Mouse (Mus musculus) liver, postnatal 0 days (tissue): ENCODE data around the gene Gm21976. TPM values are rescaled to one million over a fixed set of nuclear protein-coding genes. Genes with fewer than 3 reads are reported as not detected.

Source experiments
- ATAC-seq: fragments of 200-750 bp; cut with Nextera tagmentation; 2 replicates; pipeline ENCODE4 v1.8.0; 2017; ENCODE audit warnings: mild to moderate bottlenecking, moderate library complexity
- DNase-seq: peaks from one replicate; pipeline ENCODE4 v3.0.0-alpha.2; 2016
- H3K27ac ChIP-seq: fragments of 300-500 bp; sonication (generic); 2 replicates; pipeline ENCODE4 v1.5.1; 2014; ENCODE audit warnings: antibody characterized with exemption, moderate library complexity, mild to moderate bottlenecking, low read depth
- H3K27me3 ChIP-seq: fragments of 300-500 bp; sonication (generic); 2 replicates; pipeline ENCODE4 v1.6.1; 2014; ENCODE audit warnings: low read length, control low read depth, mixed read lengths; ENCODE audit not compliant: insufficient read depth
- H3K36me3 ChIP-seq: fragments of 300-500 bp; sonication (generic); replicated peaks from 2 replicates; pipeline ENCODE4 v1.6.1; 2014; ENCODE audit warnings: mild to moderate bottlenecking, control low read depth, low read length, moderate library complexity, mixed read lengths; ENCODE audit not compliant: insufficient read depth
- H3K4me1 ChIP-seq: fragments of 300-500 bp; sonication (generic); 2 replicates; pipeline ENCODE4 v1.6.1; 2014; ENCODE audit warnings: antibody characterized with exemption, mild to moderate bottlenecking, control low read depth; ENCODE audit not compliant: insufficient read depth
- H3K4me2 ChIP-seq: fragments of 300-500 bp; sonication (generic); 2 replicates; pipeline ENCODE4 v1.6.1; 2014; ENCODE audit warnings: low read depth, mild to moderate bottlenecking, low read length, moderate library complexity, mixed read lengths
- H3K4me3 ChIP-seq: fragments of 300-500 bp; sonication (generic); 2 replicates; pipeline ENCODE4 v1.5.1; 2014; ENCODE audit warnings: low read depth, low read length
- H3K9ac ChIP-seq: fragments of 300-500 bp; sonication (generic); replicated peaks from 2 replicates; pipeline ENCODE4 v1.6.1; 2014; ENCODE audit warnings: mild to moderate bottlenecking, moderate library complexity
- H3K9me3 ChIP-seq: fragments of 300-500 bp; sonication (generic); 2 replicates; pipeline ENCODE4 v1.6.1; 2016; ENCODE audit warnings: mild to moderate bottlenecking, control low read depth, low read length, mixed read lengths
- CTCF ChIP-seq: sonication (generic); IDR thresholded peaks from 2 replicates; pipeline ENCODE4 v1.5.1; 2016; ENCODE audit warnings: antibody characterized with exemption, low read depth
- EP300 ChIP-seq: IDR thresholded peaks from 2 replicates; pipeline ENCODE4 v1.6.1; 2016; ENCODE audit warnings: antibody characterized with exemption, low read depth, mild to moderate bottlenecking
- WGBS: fragments of 180-500 bp; shearing (Covaris S2); extraction: QIAGEN DNeasy Blood & Tissue Kit; methylation state at CpG from one replicate; pipeline ENCODE4 v1.1.7; 2014; ENCODE audit not compliant: insufficient replicate concordance; 5-methylcytosine and 5-hydroxymethylcytosine counted together
- polyA plus RNA-seq: library from polyadenylated mRNA; unstranded; fragments of >200 nt; fragmentation: Nextera tagmentation; extraction: Ambion mirVana; gene quantifications from 2 replicates; pipeline ENCODE4 v1.2.1, GENCODE M21; 2015

Gm21976 gene
- polyA plus RNA-seq, 1 experiment from 2014 or later, result not detected

DNA sequence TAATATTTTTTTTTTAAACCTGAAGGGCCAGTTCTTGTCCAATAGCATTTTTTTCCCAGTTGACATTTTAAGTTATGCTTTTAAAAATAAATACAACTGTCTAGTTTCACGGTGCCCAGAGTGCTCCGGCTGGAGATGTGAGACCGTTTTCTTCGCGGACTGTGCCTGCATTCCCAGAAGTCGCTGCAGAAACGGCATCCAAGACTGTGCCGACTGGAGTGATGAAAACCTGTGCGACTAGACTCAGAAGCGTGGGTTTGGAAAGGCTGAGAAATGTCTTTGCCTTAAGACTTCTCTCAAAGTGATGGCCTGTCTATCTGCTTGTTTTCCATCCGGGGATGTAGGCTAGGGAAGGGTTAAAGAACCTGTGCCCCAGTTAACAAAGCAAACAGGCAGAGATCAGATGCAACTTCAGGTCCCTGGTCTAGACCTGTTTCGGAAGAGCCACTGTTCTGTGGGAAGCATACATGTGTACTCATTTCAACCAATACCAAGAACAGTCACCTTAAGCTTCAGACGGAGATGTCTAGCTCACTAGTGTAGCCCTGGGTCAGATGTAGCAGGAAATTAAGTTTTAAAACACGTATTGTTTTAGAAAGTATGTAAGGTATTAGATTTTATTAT is 27.3 kb downstream of the Gm21976 start:
- peak; percentile 15 for DNase-seq
- H3K36me3 ChIP-seq, result peaks cover 27% of the 10 kb centered on the region
- no peaks in the 10 kb centered on the region for H3K9me3 ChIP-seq
- H3K4me2 ChIP-seq, result peak overlapping the region; percentile 47
- no peak overlapping the region for H3K27ac ChIP-seq
- ATAC-seq, result peak; percentile 70
- WGBS, result 61% methylated on average over 14 of the region's 14 CpGs
- no peak overlapping the region for H3K4me3 ChIP-seq
- peaks cover 7% of the 10 kb centered on the region for H3K4me1 ChIP-seq
- H3K9ac ChIP-seq, result no peak overlapping the region
- H3K27me3 ChIP-seq, result no peaks in the 10 kb centered on the region
- TF ChIP-seq EP300, result no peak
- TF ChIP-seq CTCF, result no peak

DNA sequence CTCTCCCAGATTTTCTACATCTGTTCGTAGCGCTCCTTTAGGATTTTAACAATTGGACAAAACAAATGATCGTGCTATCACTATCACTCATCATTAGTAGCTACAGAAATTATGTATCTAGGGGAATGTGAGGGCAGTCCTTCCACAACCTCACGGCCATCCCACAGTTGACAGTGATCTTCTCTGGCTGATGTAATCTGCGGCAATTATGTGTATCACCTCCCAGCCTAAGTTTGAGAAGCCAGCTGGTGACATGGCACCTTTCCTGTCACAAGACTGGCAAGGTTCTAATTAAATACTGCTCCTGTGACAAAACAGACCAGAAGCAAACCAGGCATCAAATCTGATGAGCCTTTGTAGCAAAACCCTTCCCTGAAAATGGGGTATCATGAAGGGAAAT is 28.3 kb downstream of the Gm21976 start:
- WGBS, result 79% methylated on average over 5 of the region's 5 CpGs
- peaks cover 7% of the 10 kb centered on the region for H3K4me1 ChIP-seq
- ATAC-seq (peak; percentile 43; the same call in 1 of the 2 replicates), DNase-seq (no peak)
- no peaks in the 10 kb centered on the region for H3K27me3 ChIP-seq
- no peak overlapping the region for H3K27ac ChIP-seq
- no peak overlapping the region for H3K9ac ChIP-seq
- TF ChIP-seq CTCF, result no peak
- no peak overlapping the region for H3K4me2 ChIP-seq
- no peaks in the 10 kb centered on the region for H3K9me3 ChIP-seq
- peaks cover 36% of the 10 kb centered on the region for H3K36me3 ChIP-seq
- no peak overlapping the region for H3K4me3 ChIP-seq

DNA sequence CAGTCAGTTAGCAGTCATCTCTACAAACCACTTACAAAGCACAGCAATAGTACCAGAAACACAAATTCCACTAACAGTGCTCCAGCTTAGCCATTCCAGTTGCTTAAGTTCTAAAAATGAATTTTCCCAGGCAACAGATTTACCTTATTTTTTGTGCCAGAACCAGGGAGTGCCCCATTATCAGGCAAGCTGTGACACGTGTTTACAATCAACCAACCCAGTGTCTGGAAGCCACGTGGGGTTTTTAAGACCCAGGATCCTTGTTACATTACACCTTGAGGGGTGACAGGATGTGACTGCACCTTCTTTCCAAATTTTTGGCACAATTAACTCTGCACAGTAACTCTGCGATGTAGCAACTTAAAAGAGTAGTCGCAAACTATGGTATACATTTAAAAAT is 29.0 kb downstream of the Gm21976 start:
- WGBS, result 79% methylated on average over 4 of the region's 4 CpGs
- Histone ChIP-seq H3K4me3 (no peak overlapping the region), H3K4me1 (peaks cover 9% of the 10 kb centered on the region), H3K27me3 (no peaks in the 10 kb centered on the region), H3K9me3 (no peaks in the 10 kb centered on the region), H3K27ac (no peak overlapping the region), H3K4me2 (no peak overlapping the region), H3K36me3 (peaks cover 43% of the 10 kb centered on the region), H3K9ac (no peak overlapping the region)
- DNase-seq, result no peak
- no peak for TF ChIP-seq CTCF
- TF ChIP-seq EP300, result no peak
- ATAC-seq, result no peak

DNA sequence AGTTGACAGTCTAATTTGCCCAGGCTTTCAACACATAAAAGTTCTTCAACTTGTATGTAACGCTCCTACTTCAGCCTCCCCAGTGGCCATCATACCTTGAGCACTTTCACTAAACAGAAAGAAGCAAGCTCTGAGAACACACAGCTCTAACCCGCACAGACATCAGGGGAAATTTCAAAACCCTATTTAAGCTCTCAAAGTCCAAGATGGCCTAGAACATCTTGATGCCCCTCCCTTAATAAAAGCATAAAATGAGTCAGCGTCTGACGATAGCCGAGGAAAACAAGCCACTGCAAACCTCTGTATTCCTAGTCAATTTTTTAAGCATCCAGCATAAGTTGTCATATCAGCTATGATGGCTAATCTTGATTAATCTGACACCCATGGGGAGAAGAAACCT is 31.9 kb downstream of the Gm21976 start:
- no peak overlapping the region for H3K4me2 ChIP-seq
- no peak overlapping the region for H3K9ac ChIP-seq
- 94% methylated on average over 5 of the region's 5 CpGs for WGBS
- H3K36me3 ChIP-seq, result peaks cover 48% of the 10 kb centered on the region
- TF ChIP-seq EP300 (no peak), CTCF (no peak)
- ATAC-seq, result no peak
- no peaks in the 10 kb centered on the region for H3K9me3 ChIP-seq
- peaks cover 19% of the 10 kb centered on the region for H3K4me1 ChIP-seq
- H3K4me3 ChIP-seq, result no peak overlapping the region
- H3K27me3 ChIP-seq, result no peaks in the 10 kb centered on the region
- no peak for DNase-seq
- H3K27ac ChIP-seq, result no peak overlapping the region

DNA sequence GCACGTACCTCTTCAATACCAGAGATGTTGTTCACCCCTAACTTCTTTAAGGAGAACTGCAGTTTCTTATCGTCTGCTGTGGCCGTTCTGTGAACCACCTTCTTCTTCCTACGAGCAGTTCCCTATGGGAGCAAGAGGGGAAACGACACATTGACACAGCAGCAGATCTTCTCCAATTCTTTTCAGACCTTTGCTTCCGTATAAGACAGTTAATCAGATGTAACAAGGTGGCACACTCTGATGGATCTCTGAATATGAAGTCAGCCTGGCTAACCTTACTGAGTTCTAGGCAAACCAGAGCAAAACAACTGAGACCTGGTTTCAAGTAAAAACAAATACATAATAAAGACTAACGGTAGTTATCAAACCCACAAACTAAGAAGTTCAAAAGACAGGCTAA is 33.9 kb downstream of the Gm21976 start:
- Histone ChIP-seq H3K9ac (no peak overlapping the region), H3K4me1 (peaks cover 19% of the 10 kb centered on the region), H3K4me2 (0 out of 2 replicates have a peak overlapping the region, but pooled peaks have one; percentile 22), H3K4me3 (no peak overlapping the region), H3K36me3 (peaks cover 48% of the 10 kb centered on the region), H3K27ac (no peak overlapping the region), H3K9me3 (no peaks in the 10 kb centered on the region), H3K27me3 (no peaks in the 10 kb centered on the region)
- TF ChIP-seq CTCF, result no peak
- no peak for TF ChIP-seq EP300
- ATAC-seq, result no peak
- DNase-seq, result no peak
- WGBS, result 60% methylated on average over 7 of the region's 7 CpGs

DNA sequence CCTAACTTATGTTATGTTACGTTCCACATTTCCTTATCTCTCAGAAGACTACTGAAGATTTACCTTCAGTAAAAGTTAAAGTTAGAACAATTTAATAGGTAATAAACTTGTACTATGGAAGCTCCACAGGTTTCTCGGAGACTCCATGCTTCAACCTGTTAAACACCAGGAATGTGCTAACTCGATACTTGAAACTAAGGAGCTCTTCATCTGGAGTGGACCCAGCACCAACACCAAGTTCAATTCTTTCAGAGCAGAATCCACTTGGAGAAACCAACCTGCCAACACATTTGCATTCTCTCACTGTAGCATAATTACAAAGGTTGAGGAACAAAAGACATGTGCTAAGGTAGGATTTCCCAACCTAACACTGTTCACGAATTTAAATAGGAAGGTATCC is 35.4 kb downstream of the Gm21976 start:
- WGBS, result 63% methylated on average over 4 of the region's 4 CpGs
- Histone ChIP-seq H3K4me2 (peak overlapping the region; percentile 83), H3K9ac (no peak overlapping the region), H3K36me3 (peaks cover 40% of the 10 kb centered on the region), H3K27me3 (no peaks in the 10 kb centered on the region), H3K4me1 (peaks cover 19% of the 10 kb centered on the region), H3K27ac (no peak overlapping the region), H3K4me3 (peak overlapping the region; percentile 99; the same call in 1 of the 2 replicates), H3K9me3 (no peaks in the 10 kb centered on the region)
- DNase-seq (no peak), ATAC-seq (no peak)
- TF ChIP-seq EP300, result no peak
- no peak for TF ChIP-seq CTCF
